Mouse (Mus musculus): ENCODE results near the gene Slc38a2. TPM values are rescaled to one million over a fixed set of nuclear protein-coding genes. Genes with fewer than 3 reads are reported as not detected.

Gene Slc38a2
- polyA plus RNA-seq, 1 experiment from 2014 or later: 134 TPM

GRCm38 (mm10) chr15:96675744-96676143, 23.8 kb downstream of the Slc38a2 start:
- no peak for ATAC-seq (replicated peaks; ENCODE audit: low FRiP score)
- Histone ChIP-seq H3K4me1 (0 out of 2 replicates have a peak, but pooled peaks cover 7% of the 10 kb centered on the region), H3K9ac (no peak overlapping the region), H3K9me3 (replicated peaks) (no peaks in the 10 kb centered on the region), H3K36me3 (no peaks in the 10 kb centered on the region), H3K4me2 (no peak overlapping the region), H3K27me3 (0 out of 2 replicates have a peak, but pooled peaks cover 5% of the 10 kb centered on the region), H3K4me3 (replicated peaks) (no peak overlapping the region), H3K27ac (no peak overlapping the region)
- WGBS: 81% methylated on average over 15 of the region's 15 CpGs

GRCm38 (mm10) chr15:96675055-96675454, 24.5 kb downstream of the Slc38a2 start:
- Histone ChIP-seq H3K4me2 (no peak overlapping the region), H3K9ac (no peak overlapping the region), H3K9me3 (replicated peaks) (no peaks in the 10 kb centered on the region), H3K4me3 (replicated peaks) (no peak overlapping the region), H3K4me1 (0 out of 2 replicates have a peak, but pooled peaks cover 7% of the 10 kb centered on the region), H3K27me3 (0 out of 2 replicates have a peak, but pooled peaks cover 5% of the 10 kb centered on the region), H3K27ac (no peak overlapping the region), H3K36me3 (no peaks in the 10 kb centered on the region)
- WGBS: 88% methylated on average over 11 of the region's 11 CpGs
- no peak for ATAC-seq (replicated peaks; ENCODE audit: low FRiP score)

GRCm38 (mm10) chr15:96674089-96674488, 25.4 kb downstream of the Slc38a2 start:
- no peaks in the 10 kb centered on the region for H3K36me3 ChIP-seq
- H3K27me3 ChIP-seq: no peaks in the 10 kb centered on the region
- H3K4me2 ChIP-seq: no peak overlapping the region
- H3K9ac ChIP-seq: no peak overlapping the region
- H3K4me1 ChIP-seq: 0 out of 2 replicates have a peak, but pooled peaks cover 7% of the 10 kb centered on the region
- no peak for ATAC-seq (replicated peaks; ENCODE audit: low FRiP score)
- 59% methylated on average over 1 of the region's 1 CpGs for WGBS
- no peaks in the 10 kb centered on the region for H3K9me3 ChIP-seq (replicated peaks)
- no peak overlapping the region for H3K27ac ChIP-seq
- no peak overlapping the region for H3K4me3 ChIP-seq (replicated peaks)

GRCm38 (mm10) chr15:96669721-96670120, 29.8 kb downstream of the Slc38a2 start:
- Histone ChIP-seq H3K4me1 (peaks cover 7% of the 10 kb centered on the region), H3K9ac (no peak overlapping the region), H3K27ac (no peak overlapping the region), H3K4me2 (no peak overlapping the region), H3K9me3 (replicated peaks) (no peaks in the 10 kb centered on the region), H3K36me3 (no peaks in the 10 kb centered on the region), H3K27me3 (no peaks in the 10 kb centered on the region; the same call in 1 of the 2 replicates), H3K4me3 (replicated peaks) (no peak overlapping the region)
- WGBS: 76% methylated on average over 6 of the region's 6 CpGs
- no peak for ATAC-seq (replicated peaks; ENCODE audit: low FRiP score)

GRCm38 (mm10) chr15:96666663-96667062, 32.9 kb downstream of the Slc38a2 start:
- Histone ChIP-seq H3K36me3 (no peaks in the 10 kb centered on the region), H3K4me2 (peak overlapping the region; percentile 55), H3K4me1 (peaks cover 7% of the 10 kb centered on the region), H3K9me3 (replicated peaks) (no peaks in the 10 kb centered on the region), H3K27ac (no peak overlapping the region), H3K9ac (no peak overlapping the region), H3K27me3 (no peaks in the 10 kb centered on the region; the same call in 1 of the 2 replicates), H3K4me3 (replicated peaks) (peak overlapping the region; percentile 20; the same call in 1 of the 2 replicates)
- ATAC-seq (replicated peaks; ENCODE audit: low FRiP score): peak; percentile 77
- WGBS: 5% methylated on average over 7 of the region's 7 CpGs

- peak overlapping the region; percentile 55 for H3K4me2 ChIP-seq
- 7% methylated on average over 3 of the region's 3 CpGs for WGBS
Measured at GRCm38 (mm10) chr15:96665889-96666288, 33.6 kb downstream of the Slc38a2 start.

GRCm38 (mm10) chr15:96660590-96661141, 38.9 kb downstream of the Slc38a2 start:
- WGBS: 55% methylated on average over 13 of the region's 13 CpGs
- no peak overlapping the region for H3K27ac ChIP-seq
- ATAC-seq (replicated peaks; ENCODE audit: low FRiP score): no peak

More at GRCm38 (mm10) chr15:96665889-96666288, 33.6 kb downstream of the Slc38a2 start:
- Histone ChIP-seq H3K27me3 (no peaks in the 10 kb centered on the region; the same call in 1 of the 2 replicates), H3K27ac (no peak overlapping the region), H3K9ac (no peak overlapping the region), H3K4me3 (replicated peaks) (no peak overlapping the region), H3K9me3 (replicated peaks) (no peaks in the 10 kb centered on the region), H3K36me3 (no peaks in the 10 kb centered on the region), H3K4me1 (peaks cover 7% of the 10 kb centered on the region)
- peak; percentile 79 for ATAC-seq (replicated peaks; ENCODE audit: low FRiP score)

GRCm38 (mm10) chr15:96658275-96658602, 41.3 kb downstream of the Slc38a2 start:
- ATAC-seq (replicated peaks; ENCODE audit: low FRiP score): no peak
- no peak overlapping the region for H3K9ac ChIP-seq
- H3K4me1 ChIP-seq: peaks cover 16% of the 10 kb centered on the region
- no peaks in the 10 kb centered on the region for H3K27me3 ChIP-seq
- H3K36me3 ChIP-seq: no peaks in the 10 kb centered on the region
- no peak overlapping the region for H3K4me3 ChIP-seq (replicated peaks)
- H3K27ac ChIP-seq: no peak overlapping the region
- no peak overlapping the region for H3K4me2 ChIP-seq
- H3K9me3 ChIP-seq (replicated peaks): no peaks in the 10 kb centered on the region
- 63% methylated on average over 14 of the region's 14 CpGs for WGBS

More at GRCm38 (mm10) chr15:96660590-96661141, 38.9 kb downstream of the Slc38a2 start:
- Histone ChIP-seq H3K4me3 (replicated peaks) (no peak overlapping the region), H3K27me3 (no peaks in the 10 kb centered on the region), H3K36me3 (no peaks in the 10 kb centered on the region), H3K4me2 (no peak overlapping the region), H3K4me1 (0 out of 2 replicates have a peak, but pooled peaks cover 7% of the 10 kb centered on the region), H3K9ac (no peak overlapping the region), H3K9me3 (replicated peaks) (no peaks in the 10 kb centered on the region)

GRCm38 (mm10) chr15:96657576-96658274, 41.8 kb downstream of the Slc38a2 start:
- Histone ChIP-seq H3K4me1 (peaks cover 16% of the 10 kb centered on the region), H3K27me3 (no peaks in the 10 kb centered on the region), H3K4me2 (no peak overlapping the region), H3K36me3 (no peaks in the 10 kb centered on the region), H3K4me3 (replicated peaks) (no peak overlapping the region), H3K9me3 (replicated peaks) (no peaks in the 10 kb centered on the region), H3K27ac (no peak overlapping the region), H3K9ac (no peak overlapping the region)
- no peak for ATAC-seq (replicated peaks; ENCODE audit: low FRiP score)
- 49% methylated on average over 17 of the region's 17 CpGs for WGBS

- H3K4me3 ChIP-seq (replicated peaks): no peak overlapping the region
- H3K9ac ChIP-seq: no peak overlapping the region
- 65% methylated on average over 14 of the region's 14 CpGs for WGBS
- 0 out of 2 replicates have a peak overlapping the region, but pooled peaks have one; percentile 38 for H3K27ac ChIP-seq
- no peak overlapping the region for H3K4me2 ChIP-seq
- peaks cover 16% of the 10 kb centered on the region for H3K4me1 ChIP-seq
- H3K36me3 ChIP-seq: no peaks in the 10 kb centered on the region
- no peak for ATAC-seq (replicated peaks; ENCODE audit: low FRiP score)
- no peaks in the 10 kb centered on the region for H3K27me3 ChIP-seq
- H3K9me3 ChIP-seq (replicated peaks): no peaks in the 10 kb centered on the region
Measured at GRCm38 (mm10) chr15:96655514-96655913, 44.0 kb downstream of the Slc38a2 start.

- Histone ChIP-seq H3K9ac (no peak overlapping the region), H3K4me2 (no peak overlapping the region), H3K4me1 (peaks cover 16% of the 10 kb centered on the region), H3K27me3 (no peaks in the 10 kb centered on the region), H3K36me3 (no peaks in the 10 kb centered on the region), H3K9me3 (replicated peaks) (no peaks in the 10 kb centered on the region), H3K4me3 (replicated peaks) (no peak overlapping the region), H3K27ac (0 out of 2 replicates have a peak overlapping the region, but pooled peaks have one; percentile 38)
- WGBS: 39% methylated on average over 8 of the region's 8 CpGs
- ATAC-seq (replicated peaks; ENCODE audit: low FRiP score): no peak
Measured at GRCm38 (mm10) chr15:96654714-96655113, 44.8 kb downstream of the Slc38a2 start.

- Histone ChIP-seq H3K36me3 (no peaks in the 10 kb centered on the region), H3K27me3 (no peaks in the 10 kb centered on the region), H3K9me3 (replicated peaks) (no peaks in the 10 kb centered on the region), H3K9ac (no peak overlapping the region), H3K27ac (no peak overlapping the region), H3K4me3 (replicated peaks) (no peak overlapping the region), H3K4me1 (peaks cover 13% of the 10 kb centered on the region), H3K4me2 (no peak overlapping the region)
- ATAC-seq (replicated peaks; ENCODE audit: low FRiP score): no peak
- WGBS: 95% methylated on average over 16 of the region's 16 CpGs
Measured at GRCm38 (mm10) chr15:96653011-96653410, 46.5 kb downstream of the Slc38a2 start.
